Mouse (Mus musculus): ENCODE results near the gene Fmo3.

The Fmo3 gene

GRCm38 (mm10) chr1:162930631-162931030 lies 53.7 kb downstream of the Fmo3 start:
- DNase-seq, result no peak

GRCm38 (mm10) chr1:162929146-162929545 lies 55.2 kb downstream of the Fmo3 start:
- no peak for DNase-seq

GRCm38 (mm10) chr1:162925121-162925520 lies 59.2 kb downstream of the Fmo3 start:
- DNase-seq, result no peak

GRCm38 (mm10) chr1:162916661-162917060 lies 67.7 kb downstream of the Fmo3 start:
- no peak for DNase-seq

GRCm38 (mm10) chr1:162914932-162915556 lies 69.3 kb downstream of the Fmo3 start:
- no peak for DNase-seq

- no peak for DNase-seq
These were observed 72.2 kb downstream of the Fmo3 start for GRCm38 (mm10) chr1:162912085-162912484.
